In genomic region chr1:162739406-162739805, GRCm38 (mm10) we compare ENCODE assay signal across 8 mouse cellular contexts. TPM values are rescaled to one million over a fixed set of nuclear protein-coding genes. Genes with fewer than 3 reads are reported as not detected.
DNase-seq lines count a peak whose midpoint lies in the region; ATAC-seq and TF ChIP-seq lines count a peak whose summit lies in the region.

No protein-coding gene starts in this region.

- H3K4me3 ChIP-seq in embryonic facial prominence, embryonic 12.5 days: peak overlapping the region; percentile 99
- H3K4me3 ChIP-seq in heart, postnatal 0 days (ENCODE audit: low read depth, low read length): peak overlapping the region; percentile 93

- H3K27me3 ChIP-seq in embryonic facial prominence, embryonic 12.5 days: no peaks in the 10 kb centered on the region
- H3K27me3 ChIP-seq in heart, postnatal 0 days (ENCODE audit: control insufficient read depth, insufficient read depth, low read length): no peaks in the 10 kb centered on the region

- peak; percentile 18 to 19 for DNase-seq in left cerebral cortex, postnatal 25 days (ENCODE audit: low spot score in 2 of 2)
- no peak for DNase-seq in left cerebral cortex, adult 8-10 months (ENCODE audit: low spot score in 2 of 2)
- peak; percentile 23 for DNase-seq in R1 (ENCODE audit: low read depth, low spot score)
- peak; percentile 47 for DNase-seq in heart, postnatal 0 days (ENCODE audit: low spot score)
- DNase-seq in kidney, postnatal 36 days: peak; percentile 51 to 65
- peak; percentile 14 for DNase-seq in mesoderm, embryonic 11.5 days (ENCODE audit: low read depth, low spot score)
- peak; percentile 8 for DNase-seq in testis, postnatal 14 days (ENCODE audit: low spot score)

- TF ChIP-seq CTCF in heart, postnatal 0 days (IDR thresholded peaks at IDR 0.05; ENCODE audit: low read depth): no peak

- no peak for TF ChIP-seq EP300 in heart, postnatal 0 days (IDR thresholded peaks at IDR 0.05; ENCODE audit: low read depth)

- WGBS in embryonic facial prominence, embryonic 12.5 days: under 1% methylated on average over 10 of the region's 10 CpGs
- WGBS in heart, postnatal 0 days: under 1% methylated on average over 10 of the region's 10 CpGs

- H3K27ac ChIP-seq in embryonic facial prominence, embryonic 12.5 days: peak overlapping the region; percentile 100
- H3K27ac ChIP-seq in heart, postnatal 0 days (ENCODE audit: low read depth): peak overlapping the region; percentile 96

- ATAC-seq in embryonic facial prominence, embryonic 12.5 days (ENCODE audit: insufficient number of reproducible peaks, insufficient read depth, low FRiP score, low TSS enrichment): no peak
- no peak for ATAC-seq in heart, postnatal 0 days (ENCODE audit: insufficient read depth, low read depth)

- H3K9ac ChIP-seq in embryonic facial prominence, embryonic 12.5 days: peak overlapping the region; percentile 100
- peak overlapping the region; percentile 95 for H3K9ac ChIP-seq in heart, postnatal 0 days (replicated peaks; ENCODE audit: low read depth, low read length)

- intact Hi-C loops in left cerebral cortex, postnatal 25 days (cut with DNase I): no loop called here

- H3K36me3 ChIP-seq in embryonic facial prominence, embryonic 12.5 days: no peaks in the 10 kb centered on the region
- no peaks in the 10 kb centered on the region for H3K36me3 ChIP-seq in heart, postnatal 0 days (replicated peaks; ENCODE audit: control insufficient read depth, insufficient read depth, low read length)

- peaks cover 14% of the 10 kb centered on the region for H3K4me1 ChIP-seq in embryonic facial prominence, embryonic 12.5 days
- H3K4me1 ChIP-seq in heart, postnatal 0 days (ENCODE audit: control insufficient read depth, insufficient read depth): peaks cover 22% of the 10 kb centered on the region

- H3K9me3 ChIP-seq in embryonic facial prominence, embryonic 12.5 days: no peaks in the 10 kb centered on the region
- H3K9me3 ChIP-seq in heart, postnatal 0 days (replicated peaks; ENCODE audit: control insufficient read depth, low read length): no peaks in the 10 kb centered on the region

- peak overlapping the region; percentile 80 for H3K4me2 ChIP-seq in embryonic facial prominence, embryonic 12.5 days (replicated peaks)
- H3K4me2 ChIP-seq in heart, postnatal 0 days (ENCODE audit: low read depth, low read length): peak overlapping the region; percentile 84

RNA-seq across cellular contexts. Expression of gene Prrc2c, which starts 0.9 kb away (rescaled TPM):
- 100 to 1,000 TPM; 190 to 226 TPM for total RNA-seq in left cerebral cortex, postnatal 25 days (2021)
- 100 to 1,000 TPM; 168 to 195 (median 183) TPM for total RNA-seq in left cerebral cortex, adult 8-10 months (2022)
- 172 and 179 TPM in 2 replicates for polyA plus RNA-seq in embryonic facial prominence, embryonic 12.5 days (2016; fragmentation: Nextera tagmentation; extraction: Ambion mirVana)
- total RNA-seq in heart, postnatal 0 days (2014; rRNA removed; ENCODE audit: low replicate concordance): 35.7 and 54.6 TPM in 2 replicates
- 55.9 and 56.5 TPM in 2 replicates for polyA plus RNA-seq in heart, postnatal 0 days (2015; fragmentation: Nextera tagmentation; extraction: Ambion mirVana)

Comparison
In these comparisons a context has a peak if more than half of its experiments do, and no peak if none do; other contexts are left out.
1. DNase-seq: peak in left cerebral cortex, postnatal 25 days (2 of 2), R1 (single experiment), heart, postnatal 0 days (single experiment), kidney, postnatal 36 days (2 of 2), mesoderm, embryonic 11.5 days (single experiment) and testis, postnatal 14 days (single experiment); none in left cerebral cortex, adult 8-10 months (0 of 2).